Mouse (Mus musculus) C2C12 (cell line): ENCODE results near the gene Syncrip.

Source experiments
- CTCF ChIP-seq: IDR thresholded peaks from one replicate; pipeline ENCODE4 v1.5.1; 2011; ENCODE audit not compliant: control insufficient read depth, insufficient read depth, insufficient read length
- MAX ChIP-seq: IDR thresholded peaks from one replicate; pipeline ENCODE4 v1.6.1; 2011; ENCODE audit warnings: mild to moderate bottlenecking, control low read depth
- MYOD1 ChIP-seq: IDR thresholded peaks from one replicate; pipeline ENCODE4 v1.6.1; 2011; ENCODE audit warnings: low read depth; ENCODE audit not compliant: control insufficient read depth, insufficient read length
- MYOG ChIP-seq: IDR thresholded peaks from one replicate; pipeline ENCODE4 v1.6.1; 2011; ENCODE audit not compliant: control insufficient read depth, insufficient read length; ENCODE audit errors: extremely low read depth

DNA sequence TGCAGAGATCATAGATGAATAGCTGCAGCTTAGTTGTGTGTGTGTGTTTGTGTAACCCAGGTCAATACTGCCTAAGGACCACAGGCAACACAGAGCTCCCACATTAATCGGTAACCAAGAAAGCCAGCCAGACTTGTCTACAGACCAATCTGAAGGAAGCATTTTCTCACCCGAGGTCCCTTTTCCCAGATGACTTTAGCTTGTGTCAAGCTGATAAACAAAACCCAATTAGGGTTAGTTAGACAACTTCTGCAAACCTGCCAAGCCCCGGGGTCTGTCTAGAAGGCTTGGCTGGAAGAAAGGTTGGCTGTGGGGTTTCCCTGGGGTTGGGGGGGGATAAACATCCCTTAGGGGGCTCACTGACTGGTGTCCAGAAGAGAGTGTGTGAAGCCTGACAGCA, 42.4 kb upstream of the Syncrip start:
- TF ChIP-seq MAX = no peak
- TF ChIP-seq MYOG = no peak
- TF ChIP-seq MYOD1 = no peak
- TF ChIP-seq CTCF = no peak
